Mouse (Mus musculus) monocyte, adult 2 months (primary cell): ENCODE measurements around the gene Cyp2c37.
"Not testable (repeated sequence)": the region's sequence is repeated elsewhere in the genome, so short reads cannot be mapped to it uniquely, and the experiment has no call there.

Source experiments
- DNase-seq, 2 experiments: peaks; one replicate each; pipeline ENCODE4 v3.0.0; 2022; ENCODE audit warnings: low spot score in 2 of 2, low read depth in 1 of 2

Cyp2c37 gene

GRCm38 (mm10) chr19:39992140-39992539 lies at the start of gene Cyp2c37:
Gene Cyp2c37 (plus strand): TSS chr19:39992424.
- DNase-seq, result not testable (repeated sequence)

DNA sequence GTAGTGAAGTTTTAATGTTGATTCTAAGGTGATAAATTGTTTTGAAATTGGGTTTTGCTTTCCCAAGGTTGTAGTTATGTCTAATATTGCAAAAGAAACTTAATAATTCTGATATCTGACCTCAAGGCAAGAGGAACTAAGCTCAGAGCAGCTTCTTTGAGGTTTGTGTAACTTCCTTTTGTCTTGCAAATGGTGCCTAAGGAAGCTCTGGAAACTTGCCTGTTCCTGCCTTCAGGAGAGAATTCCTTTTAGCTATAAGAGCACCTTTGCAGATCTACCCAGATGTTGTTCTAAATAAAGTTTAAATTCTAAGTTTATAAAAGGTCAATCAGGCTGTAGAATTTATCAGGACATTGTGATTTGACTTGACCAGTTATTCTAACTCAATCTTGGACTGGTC lies 31.4 kb upstream of the Cyp2c37 start:
- DNase-seq, result not testable (repeated sequence)

GRCm38 (mm10) chr19:39971096-39971495 lies 21.1 kb upstream of the Cyp2c37 start:
- not testable (repeated sequence) for DNase-seq

- DNase-seq, result no peak
Measured at GRCm38 (mm10) chr19:39989471-39989870, 2.8 kb upstream of the Cyp2c37 start.
